Mouse (Mus musculus): ENCODE data around the gene Nfkbil1.

Nfkbil1 gene

GRCm38 (mm10) chr17:35253293-35254093 is 17.9 kb upstream of the Nfkbil1 start:
- DNase-seq: peak in 1 of 2 experiments; percentile 12

- DNase-seq: peak in 1 of 2 experiments; percentile 22
Measured at GRCm38 (mm10) chr17:35252619-35253292, 17.2 kb upstream of the Nfkbil1 start.

- DNase-seq: peak in 1 of 2 experiments; percentile 3
Measured at GRCm38 (mm10) chr17:35251981-35252380, 16.4 kb upstream of the Nfkbil1 start.

GRCm38 (mm10) chr17:35251162-35251719 is 15.6 kb upstream of the Nfkbil1 start:
- DNase-seq: peak in 1 of 2 experiments; percentile 12

- DNase-seq: peak in 1 of 2 experiments; percentile 13
Measured at GRCm38 (mm10) chr17:35250348-35251120, 14.9 kb upstream of the Nfkbil1 start.

- peak in 1 of 2 experiments; percentile 17 for DNase-seq
Measured at GRCm38 (mm10) chr17:35249451-35250197, 14.0 kb upstream of the Nfkbil1 start.

- no peak for DNase-seq
Measured at GRCm38 (mm10) chr17:35248986-35249385, 13.4 kb upstream of the Nfkbil1 start.

- DNase-seq: no peak
Measured at GRCm38 (mm10) chr17:35247144-35247543, 11.6 kb upstream of the Nfkbil1 start.

- DNase-seq: no peak
Measured at GRCm38 (mm10) chr17:35245731-35246623, 10.4 kb upstream of the Nfkbil1 start.

GRCm38 (mm10) chr17:35244999-35245398 is 9.4 kb upstream of the Nfkbil1 start:
- no peak for DNase-seq

- DNase-seq: peak in 1 of 2 experiments; percentile 56
Measured at GRCm38 (mm10) chr17:35243086-35243485, 7.5 kb upstream of the Nfkbil1 start.

- DNase-seq: peak in 1 of 2 experiments; percentile 68
Measured at GRCm38 (mm10) chr17:35242015-35242941, 6.7 kb upstream of the Nfkbil1 start.

GRCm38 (mm10) chr17:35241305-35242014 is 5.9 kb upstream of the Nfkbil1 start, which contains the start of gene Ddx39b:
TSS of gene Ddx39b (plus strand) at chr17:35241746.
- DNase-seq: peak; percentile 95 to 97

GRCm38 (mm10) chr17:35240384-35241304 is 5.1 kb upstream of the Nfkbil1 start:
- peak in 1 of 2 experiments; percentile 40 for DNase-seq

- no peak for DNase-seq
Measured at GRCm38 (mm10) chr17:35239700-35240099, 4.1 kb upstream of the Nfkbil1 start.

- DNase-seq: no peak
Measured at GRCm38 (mm10) chr17:35237504-35237903, 1.9 kb upstream of the Nfkbil1 start.

GRCm38 (mm10) chr17:35236996-35237395 is 1.4 kb upstream of the Nfkbil1 start:
- peak in 1 of 2 experiments; percentile 41 for DNase-seq

- peak; percentile 97 to 100 for DNase-seq
Measured at GRCm38 (mm10) chr17:35236390-35236746, 776 bp upstream of the Nfkbil1 start.

Data from thymus, postnatal 36 days (tissue).